Mouse (Mus musculus): ENCODE data around the gene Aak1.

DNA sequence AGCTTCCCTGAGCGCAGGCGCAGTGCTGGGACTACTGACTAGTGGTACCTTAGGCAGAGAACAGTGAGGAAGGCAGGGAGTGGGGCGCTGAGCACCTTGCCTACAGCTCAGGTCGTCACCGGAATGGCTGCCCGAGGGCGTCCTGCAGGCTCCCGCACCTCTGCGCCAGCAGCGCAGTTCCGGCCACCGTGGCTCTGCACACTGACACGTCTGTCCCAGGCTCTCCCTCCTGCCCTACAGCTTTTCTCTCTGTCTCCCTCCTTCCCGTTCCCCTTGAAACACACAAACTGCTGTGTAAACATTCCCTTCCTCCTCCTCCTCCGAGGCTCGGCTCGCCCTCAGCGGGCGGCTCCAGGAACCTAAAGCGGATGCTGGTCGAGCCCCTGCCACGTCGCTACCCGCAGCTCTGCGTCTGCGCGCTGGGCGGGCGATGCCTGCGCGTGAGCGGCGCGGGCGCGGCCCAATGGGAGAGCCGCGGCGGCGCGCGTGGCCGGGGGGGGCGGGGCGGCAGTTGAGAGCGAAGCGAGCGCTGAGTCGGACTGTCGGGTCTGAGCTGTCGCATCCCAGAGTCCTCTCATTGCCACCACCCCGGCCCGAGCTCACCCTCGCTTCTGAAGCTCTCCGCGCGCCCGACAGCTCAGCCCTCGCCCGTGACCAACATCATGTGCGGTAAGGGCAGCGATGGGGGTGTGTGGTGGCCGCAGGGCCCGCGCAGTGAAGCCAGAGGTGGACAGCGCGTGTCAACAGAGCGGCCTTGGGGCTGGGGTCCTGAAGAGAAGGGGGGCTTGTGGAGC lies 193.2 kb downstream of the Aak1 start, which contains the start of gene Gfpt1:
- TF ChIP-seq CTCF (IDR thresholded peaks at IDR 0.05; ENCODE audit: extremely low read depth, insufficient read length, insufficient replicate concordance, low read depth, low read length): no peak
- peak; percentile 94 for TF ChIP-seq POLR2A (IDR thresholded peaks at IDR 0.05; ENCODE audit: low read depth, low read length)

Data from small intestine, adult 2 months (tissue).